Mouse (Mus musculus) left cerebral cortex, adult 11 months (tissue): ENCODE data around the gene Olfr477.
"Not testable (repeated sequence)": the region's sequence is repeated elsewhere in the genome, so short reads cannot be mapped to it uniquely, and the experiment has no call there.

Experiments used
- DNase-seq: peaks from one replicate; pipeline ENCODE4 v3.0.0; 2022; ENCODE audit warnings: low spot score

Olfr477 gene

DNA sequence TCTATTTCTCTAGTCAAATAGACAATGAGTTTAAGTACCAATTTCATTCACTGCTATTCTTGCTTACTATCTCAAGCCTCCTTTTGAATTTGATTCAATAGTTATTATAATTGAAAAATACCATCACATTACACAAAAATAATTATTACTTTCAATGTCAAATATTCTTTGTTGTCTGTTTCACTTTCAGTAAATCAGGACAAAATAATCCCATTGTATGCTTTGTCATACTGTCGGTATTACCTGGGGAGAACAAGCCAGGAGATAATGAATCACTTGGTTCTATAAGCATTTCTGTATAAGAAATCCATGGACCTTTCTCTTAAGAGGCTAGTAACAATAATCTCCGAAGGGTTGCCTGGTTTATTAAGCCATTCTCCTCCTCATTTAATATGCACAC lies at the start of gene Olfr477:
TSS of gene Olfr477 (plus strand) at position 301 of the 400 bp plus-strand sequence.
- no peak for DNase-seq

DNA sequence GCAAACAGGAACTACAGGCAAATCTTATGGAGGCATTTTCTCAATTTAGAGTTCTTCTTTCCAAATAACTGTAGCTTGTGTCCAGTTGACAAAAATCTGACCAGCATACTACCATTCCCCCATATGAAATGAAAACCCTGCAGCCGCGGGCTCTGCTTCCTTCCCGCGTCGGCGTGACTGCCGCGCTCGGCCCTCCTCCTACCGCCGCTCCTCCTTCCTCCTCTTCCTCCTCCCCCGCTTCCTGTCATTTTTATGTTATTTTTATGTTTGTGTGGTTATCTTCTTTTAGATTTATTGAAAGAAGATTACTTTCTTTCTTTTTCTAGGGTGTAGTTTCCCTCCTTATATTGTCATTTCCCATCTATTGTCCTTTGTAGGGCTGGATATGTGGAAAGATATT lies 34.0 kb upstream of the Olfr477 start:
- not testable (repeated sequence) for DNase-seq

GRCm38 (mm10) chr7:107954343-107954742 lies 32.1 kb upstream of the Olfr477 start, which contains the start of gene Olfr474:
Olfr474 (plus strand) TSS chr7:107954643.
- DNase-seq: no peak

- no peak for DNase-seq
These were observed 22.0 kb upstream of the Olfr477 start, which contains the start of gene Olfr476 for GRCm38 (mm10) chr7:107964503-107964902. Olfr476 (plus strand) TSS chr7:107964803.

- not testable (repeated sequence) for DNase-seq
These were observed 27.8 kb downstream of the Olfr477 start for GRCm38 (mm10) chr7:108014256-108014655.

DNA sequence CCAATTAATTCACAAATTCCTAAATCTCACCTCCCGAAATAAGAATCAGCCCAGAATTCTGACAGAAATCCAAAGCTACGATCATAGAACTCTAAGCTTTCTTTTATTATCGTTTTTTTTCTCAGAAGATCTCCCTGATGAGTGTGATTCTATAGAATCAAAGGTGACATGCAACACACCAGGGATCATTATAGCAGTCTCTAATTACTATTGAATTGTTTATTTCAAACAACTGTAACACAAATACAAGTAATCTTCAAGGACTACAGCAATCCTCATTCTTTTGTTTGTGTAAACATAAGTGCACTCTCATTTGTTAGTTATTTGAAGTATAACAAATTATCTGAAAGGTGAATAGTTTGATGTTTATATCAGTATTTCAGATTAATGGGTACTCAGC lies 47.4 kb downstream of the Olfr477 start, which contains the start of gene Olfr478:
TSS of gene Olfr478 (minus strand) at position 101 of the 400 bp plus-strand sequence.
- DNase-seq: no peak
